Mouse (Mus musculus) layer of hippocampus, adult 2 months (tissue): ENCODE measurements around the gene Pygm. TPM values are rescaled to one million over a fixed set of nuclear protein-coding genes. Genes with fewer than 3 reads are reported as not detected.

Experiments
- DNase-seq, 2 experiments: peaks; one replicate each; pipeline ENCODE4 v3.0.0; 2022; ENCODE audit warnings: low spot score in 2 of 2
- H3K27ac ChIP-seq: fragments of 200-600 bp; 2 replicates; pipeline ENCODE4 v1.8.1; 2022
- H3K4me3 ChIP-seq: fragments of 200-600 bp; 2 replicates; pipeline ENCODE4 v1.8.1; 2022; ENCODE audit warnings: mild to moderate bottlenecking
- CTCF ChIP-seq: fragments of 200-600 bp; conservative IDR thresholded peaks from 2 replicates; pipeline ENCODE4 v1.8.1; 2022; ENCODE audit warnings: antibody characterized with exemption, mild to moderate bottlenecking, moderate library complexity
- microRNA-seq, 2 experiments: library from miRNA; unstranded; fragments of <30 nt; microRNA quantifications; one replicate each; pipeline ENCODE4 v1.2.0; 2021
- total RNA-seq, 2 experiments: library from RNA; stranded (reverse); gene quantifications; 2 replicates each; pipeline ENCODE4 v1.2.3; 2021

The Pygm gene
- total RNA-seq, 2 experiments from 2014 or later: 13.0 to 18.8 TPM

GRCm38 (mm10) chr19:6422014-6422413 is 37.8 kb downstream of the Pygm start:
- DNase-seq: no peak

DNA sequence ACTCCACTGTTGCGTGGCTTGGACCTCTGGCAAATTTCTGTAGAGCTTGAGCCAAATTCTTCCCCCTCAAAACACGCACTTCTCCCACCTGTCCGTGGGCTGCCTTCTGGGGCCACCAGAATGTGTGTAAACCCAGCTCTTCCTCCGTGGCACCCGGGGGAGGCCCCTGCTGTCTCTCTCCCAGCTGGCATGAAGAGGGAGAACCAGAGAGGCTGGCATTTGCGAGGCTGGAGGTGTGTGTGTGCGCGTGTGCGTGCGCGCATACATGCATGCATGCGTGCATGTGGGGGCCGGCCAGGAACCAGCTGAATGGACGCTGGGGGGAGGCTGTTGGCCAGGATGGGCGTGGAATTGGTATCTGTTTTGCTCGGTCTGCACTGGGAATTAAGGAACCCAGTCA is 39.0 kb downstream of the Pygm start:
- peak in 1 of 2 experiments; percentile 69 for DNase-seq

More at GRCm38 (mm10) chr19:6422014-6422413, 37.8 kb downstream of the Pygm start:
- Histone ChIP-seq H3K4me3 (no peak overlapping the region), H3K27ac (no peak overlapping the region)
- TF ChIP-seq CTCF: no peak

DNA sequence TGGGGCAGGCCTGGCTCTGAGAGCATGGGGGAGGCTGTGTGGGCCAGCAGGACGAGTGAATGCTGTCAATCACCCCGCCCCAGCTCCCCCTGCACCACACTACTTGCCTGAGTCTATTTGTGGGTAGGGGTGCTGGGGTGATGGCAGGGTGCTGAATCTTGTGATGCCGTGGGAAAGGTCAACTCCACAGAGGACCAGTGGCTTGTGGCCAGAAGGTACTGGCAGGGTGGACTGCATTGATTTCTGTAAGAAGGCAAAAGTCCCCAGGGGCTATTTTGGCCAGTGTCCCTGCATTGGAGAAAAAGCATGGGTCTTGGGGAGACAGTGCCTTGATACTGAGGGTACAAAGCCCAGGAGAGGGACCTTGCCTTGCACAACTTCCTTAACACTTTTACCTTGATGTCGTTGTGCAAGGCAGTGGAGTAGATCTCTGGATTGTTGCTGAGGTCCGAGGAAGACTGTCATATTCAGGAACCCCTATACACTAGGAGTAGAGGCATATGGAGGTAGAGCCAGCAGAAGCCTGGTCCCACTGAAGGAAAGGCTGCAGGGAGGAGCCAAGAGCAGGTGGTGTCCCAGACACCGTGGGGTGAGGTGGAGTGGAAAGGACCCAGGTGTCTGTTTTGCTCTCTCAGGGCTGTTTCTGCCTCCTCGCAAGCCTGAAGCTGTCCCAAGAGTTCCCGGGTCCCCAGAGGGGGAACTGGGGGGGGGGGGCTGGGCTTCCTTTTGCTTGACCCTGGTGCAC is 40.1 kb downstream of the Pygm start:
- no peak for TF ChIP-seq CTCF
- no peak for DNase-seq
- peak overlapping the region; percentile 33; the same call in 1 of the 2 replicates for H3K27ac ChIP-seq
- H3K4me3 ChIP-seq: no peak overlapping the region

More for the DNA sequence above, 39.0 kb downstream of the Pygm start:
- no peak for TF ChIP-seq CTCF
- Histone ChIP-seq H3K27ac (peak overlapping the region; percentile 33; the same call in 1 of the 2 replicates), H3K4me3 (no peak overlapping the region)

GRCm38 (mm10) chr19:6425595-6425994 is 41.4 kb downstream of the Pygm start:
- DNase-seq: no peak
- no peak overlapping the region for H3K4me3 ChIP-seq
- H3K27ac ChIP-seq: no peak overlapping the region
- TF ChIP-seq CTCF: no peak

GRCm38 (mm10) chr19:6426703-6427500 is 42.7 kb downstream of the Pygm start:
- DNase-seq: no peak
- Histone ChIP-seq H3K4me3 (no peak overlapping the region), H3K27ac (no peak overlapping the region; the same call in 1 of the 2 replicates)
- no peak for TF ChIP-seq CTCF

DNA sequence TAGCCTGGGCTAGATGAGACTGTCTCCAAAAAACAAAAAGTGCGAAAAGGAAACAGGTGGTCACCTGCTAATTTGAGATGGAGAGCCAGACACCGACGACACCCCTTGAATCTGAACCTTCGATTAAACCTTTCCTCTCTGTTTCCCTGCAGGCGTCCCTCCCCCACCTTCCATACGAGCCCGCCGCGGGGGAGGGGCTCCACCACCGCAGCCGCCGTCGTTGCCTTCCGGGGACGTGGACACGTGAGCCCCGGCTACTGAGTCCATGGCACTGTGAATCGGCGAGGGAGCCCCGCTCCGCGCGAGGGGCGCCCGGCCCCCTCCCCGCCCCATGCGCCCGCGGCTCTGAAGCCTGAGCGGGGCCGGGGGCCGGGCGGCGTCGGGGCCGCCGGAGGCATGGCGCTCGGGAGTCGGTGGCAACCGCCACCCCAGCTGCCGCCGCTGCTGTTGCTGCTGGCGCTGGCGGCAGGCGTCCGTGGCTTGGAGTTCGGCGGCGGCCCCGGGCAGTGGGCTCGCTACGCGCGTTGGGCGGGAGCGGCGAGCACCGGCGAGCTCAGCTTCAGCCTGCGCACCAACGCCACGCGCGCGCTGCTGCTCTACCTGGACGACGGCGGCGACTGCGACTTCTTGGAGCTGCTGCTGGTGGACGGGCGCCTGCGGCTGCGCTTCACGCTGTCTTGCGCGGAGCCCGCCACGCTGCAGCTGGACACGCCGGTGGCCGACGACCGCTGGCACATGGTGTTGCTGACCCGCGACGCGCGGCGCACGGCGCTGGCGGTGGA is 43.6 kb downstream of the Pygm start:
- H3K27ac ChIP-seq: no peak overlapping the region; the same call in 1 of the 2 replicates

GRCm38 (mm10) chr19:6428501-6429200 is 44.5 kb downstream of the Pygm start:
- Histone ChIP-seq H3K27ac (no peak overlapping the region), H3K4me3 (peak overlapping the region; percentile 5; the same call in 1 of the 2 replicates)
- no peak for TF ChIP-seq CTCF
- DNase-seq: no peak

More for the DNA sequence above, 43.6 kb downstream of the Pygm start:
- TF ChIP-seq CTCF: no peak
- H3K4me3 ChIP-seq: no peak overlapping the region; the same call in 1 of the 2 replicates
- DNase-seq: no peak

DNA sequence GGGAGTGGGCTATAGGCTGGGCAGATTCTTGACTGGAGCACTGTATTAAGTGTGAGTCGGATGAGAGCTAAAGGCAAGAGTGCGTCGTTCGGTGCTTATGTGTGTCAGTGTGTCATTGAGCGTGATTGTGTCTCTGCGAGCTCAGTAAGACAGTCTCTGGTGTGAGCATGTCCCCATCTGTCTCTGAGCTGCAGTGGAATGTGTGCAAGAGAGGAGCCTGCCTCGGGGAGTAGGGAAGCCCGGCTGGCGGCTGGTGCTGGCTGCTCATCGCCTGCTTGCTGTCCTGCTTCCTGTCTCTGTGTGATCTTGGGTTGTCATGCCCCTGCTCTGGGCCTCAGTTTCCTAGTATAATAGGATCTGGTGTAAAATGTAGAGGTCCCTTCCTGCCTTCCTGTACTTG is 58.8 kb downstream of the Pygm start:
- H3K27ac ChIP-seq: no peak overlapping the region
- no peak for TF ChIP-seq CTCF
- peak in 1 of 2 experiments; percentile 46 for DNase-seq
- H3K4me3 ChIP-seq: no peak overlapping the region

DNA sequence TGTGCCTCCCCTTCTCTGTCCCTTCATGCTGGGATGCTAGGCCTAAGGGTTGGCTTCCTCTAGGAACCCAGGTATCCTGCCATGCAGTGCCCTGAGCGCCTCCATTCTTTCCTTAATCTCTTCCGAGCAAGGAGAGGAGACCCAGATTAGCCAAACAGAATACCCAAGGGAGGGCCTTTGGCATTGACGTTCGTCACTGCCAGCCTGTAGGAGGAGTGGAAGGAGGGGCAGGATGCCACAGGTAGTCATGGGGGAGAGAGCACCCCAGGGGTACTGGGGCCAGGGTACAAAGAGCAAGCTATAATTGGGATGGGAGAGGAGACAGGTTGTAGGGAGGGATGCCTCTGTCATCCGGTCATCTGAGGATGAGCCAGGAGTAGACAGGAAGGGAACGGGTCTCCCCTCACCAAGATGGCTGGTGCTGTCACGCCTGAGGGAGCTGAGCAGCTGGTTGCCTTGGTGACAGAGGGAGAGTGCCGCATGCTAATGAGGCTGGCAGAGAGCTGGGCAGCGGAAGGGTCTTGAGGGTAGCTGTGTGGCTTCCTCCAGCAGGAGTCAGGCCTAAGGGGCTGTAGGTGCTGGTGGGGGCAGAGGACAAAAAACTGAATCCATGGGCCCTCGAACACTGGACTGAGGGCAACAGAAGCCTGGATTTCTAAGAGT is 61.7 kb downstream of the Pygm start:
- H3K4me3 ChIP-seq: no peak overlapping the region
- TF ChIP-seq CTCF: no peak
- peak overlapping the region; percentile 80 for H3K27ac ChIP-seq
- DNase-seq: no peak

DNA sequence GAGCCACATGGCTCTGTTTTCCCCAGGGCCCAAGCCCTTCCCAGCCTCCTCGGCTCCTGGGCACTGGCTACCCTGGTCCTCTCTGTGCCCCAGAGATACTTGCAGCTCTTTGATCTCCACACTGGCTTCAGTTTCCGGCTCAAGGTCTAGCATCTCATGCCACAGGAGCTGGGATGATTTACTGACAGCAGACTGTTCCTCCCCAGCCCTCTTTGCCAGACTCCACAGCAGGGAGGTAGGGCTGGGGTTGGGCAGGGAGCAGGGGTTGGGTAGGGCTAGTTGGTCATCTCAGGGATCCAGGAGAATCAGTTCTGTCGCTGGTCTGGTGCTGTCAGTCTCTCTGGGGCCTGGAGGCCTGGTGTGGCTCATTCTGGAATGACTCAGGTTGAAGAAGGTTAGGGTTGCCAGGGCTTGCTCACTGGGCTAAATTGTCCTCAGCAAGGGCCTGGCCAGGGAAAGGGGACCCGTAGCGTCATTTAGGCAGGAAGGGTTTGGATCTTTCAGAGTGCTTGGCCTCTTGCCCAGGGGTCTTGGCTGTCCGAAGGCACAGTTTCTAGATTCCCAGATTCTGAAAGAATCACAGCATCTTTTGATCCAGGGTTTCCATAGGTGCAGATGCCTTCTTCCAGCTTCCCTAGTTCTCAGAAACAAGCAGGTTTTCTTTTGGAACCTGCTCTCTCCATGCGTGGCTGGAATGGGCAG is 62.7 kb downstream of the Pygm start:
- DNase-seq: no peak
- no peak overlapping the region for H3K4me3 ChIP-seq
- H3K27ac ChIP-seq: peak overlapping the region; percentile 80
- no peak for TF ChIP-seq CTCF

Small RNA genes within 50 kb of the gene (microRNA-seq; reads per million reads assigned to microRNA genes)
- gene Mir6989: 2.2 to 4.2 reads per million in 2 experiments

Other genes with a start within 250 kb of the Pygm start
- gene Batf2, start 243.4 kb upstream of the Pygm start, total RNA-seq: under 1 TPM in 1 of 2 experiments, not detected in 1; 0.29 TPM
- gene Arl2, start 242.9 kb upstream of the Pygm start, total RNA-seq: 10 to 100 TPM; 72.1 to 76.9 TPM
- gene Majin, start 200.0 kb upstream of the Pygm start, total RNA-seq: not detected
- gene Gpha2, start 158.0 kb upstream of the Pygm start, total RNA-seq: not detected
- 100 to 1,000 TPM; 127 to 137 TPM for gene Ppp2r5b, start 148.5 kb upstream of the Pygm start, total RNA-seq
- 10 to 100 TPM; 32.5 to 39.0 TPM for gene Atg2a, start 142.7 kb upstream of the Pygm start, total RNA-seq
- gene Ehd1, start 107.7 kb upstream of the Pygm start, total RNA-seq: 10 to 100 TPM; 80.2 to 82.3 TPM
- gene Cdc42bpg, start 77.9 kb upstream of the Pygm start, total RNA-seq: 1 to 10 TPM; 5.0 to 5.6 TPM
- gene Men1, start 49.4 kb upstream of the Pygm start, total RNA-seq: 10 to 100 TPM; 63.3 to 72.1 TPM
- gene Map4k2, start 43.3 kb upstream of the Pygm start, total RNA-seq: 100 to 1,000 TPM in 1 of 2 experiments, 10 to 100 TPM in 1; 81.9 to 105 TPM
- gene Sf1, start 20.7 kb upstream of the Pygm start, total RNA-seq: 100 to 1,000 TPM; 208 to 222 TPM
- 10 to 100 TPM; 31.3 to 36.7 TPM for gene Rasgrp2, start 14.9 kb downstream of the Pygm start, total RNA-seq
- gene Nrxn2, start 34.3 kb downstream of the Pygm start, total RNA-seq: 100 to 1,000 TPM; 405 to 437 TPM
- under 1 TPM; 0.20 to 0.37 TPM for gene Slc22a12, start 158.6 kb downstream of the Pygm start, total RNA-seq